Mouse (Mus musculus): ENCODE data around the gene Apmap. TPM values are rescaled to one million over a fixed set of nuclear protein-coding genes. Genes with fewer than 3 reads are reported as not detected.

The Apmap gene
- polyA plus RNA-seq (2017; shearing (Covaris generic)), result 48.9 TPM

GRCm38 (mm10) chr2:150608087-150608799 lies at the start of gene Apmap:
Gene Apmap, minus strand, starts transcription at chr2:150608567.

GRCm38 (mm10) chr2:150569847-150570590 lies 38.3 kb downstream of the Apmap start, which contains the start of gene Cst7:
Gene Cst7, plus strand, starts transcription at chr2:150570415.

Other genes starting within 250 kb of the Apmap start
- 13.0 TPM for gene 3300002I08Rik, start 245.8 kb downstream of the Apmap start, polyA plus RNA-seq (2017; shearing (Covaris generic))
- gene Zfp442, start 157.1 kb downstream of the Apmap start, polyA plus RNA-seq (2017; shearing (Covaris generic)), result 9.4 TPM
- 0.46 TPM for gene Zfp345, start 123.5 kb downstream of the Apmap start, polyA plus RNA-seq (2017; shearing (Covaris generic))
- gene Cst7, start 38.2 kb downstream of the Apmap start, polyA plus RNA-seq (2017; shearing (Covaris generic)), result 250 TPM
- gene Acss1, start 59.9 kb upstream of the Apmap start, polyA plus RNA-seq (2017; shearing (Covaris generic)), result 15.7 TPM
- gene Vsx1, start 80.8 kb upstream of the Apmap start, polyA plus RNA-seq (2017; shearing (Covaris generic)), result not detected
- 72.8 TPM for gene Entpd6, start 140.5 kb upstream of the Apmap start, polyA plus RNA-seq (2017; shearing (Covaris generic))
- gene Pygb, start 178.2 kb upstream of the Apmap start, polyA plus RNA-seq (2017; shearing (Covaris generic)), result 105 TPM